ENCODE assay signal across 8 mouse cellular contexts in the genomic region with DNA sequence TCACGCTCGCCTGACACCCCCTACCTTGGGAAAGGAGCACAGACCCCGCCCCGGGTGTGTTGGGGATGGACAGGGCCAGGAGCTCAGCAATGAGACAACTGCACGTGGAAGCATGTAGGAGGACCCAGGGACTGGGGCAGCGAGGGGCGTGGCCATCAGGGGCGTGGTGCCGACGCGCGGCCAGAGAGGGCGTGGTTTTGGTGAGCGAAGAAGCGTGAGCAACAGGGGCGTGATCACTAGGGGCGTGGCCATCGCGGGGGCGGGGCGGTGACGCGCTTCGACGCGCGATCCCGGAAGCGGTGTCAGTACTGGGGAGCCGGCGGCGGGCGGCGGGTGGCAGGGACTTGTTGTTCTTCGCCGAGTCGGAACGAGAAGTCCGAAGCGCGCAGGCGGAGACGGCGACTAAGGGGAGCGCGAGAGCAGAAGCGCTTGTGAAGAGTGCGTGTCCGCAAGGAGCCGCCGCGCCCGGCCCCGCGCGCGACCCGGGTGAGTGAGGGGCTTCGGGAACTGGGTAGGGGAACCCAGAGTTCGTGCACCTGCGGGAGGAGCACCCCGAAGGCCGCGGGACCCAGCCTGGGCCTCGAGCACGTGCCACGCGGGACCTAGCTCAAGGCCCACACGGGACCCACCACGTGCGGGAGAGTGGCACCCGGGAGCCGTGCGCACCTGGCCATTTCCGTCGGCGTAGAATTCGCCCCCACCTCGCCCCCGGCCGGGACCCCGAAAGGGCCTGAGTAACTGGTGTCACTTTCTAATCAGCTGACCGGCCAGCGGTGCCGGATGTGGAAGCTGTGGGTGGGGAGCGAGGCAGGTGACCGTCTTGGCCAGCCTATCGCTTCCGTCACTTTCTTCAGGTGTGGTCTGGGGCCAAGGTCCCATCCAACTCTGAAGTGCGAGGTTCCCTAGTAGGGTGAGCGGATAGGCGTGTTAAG. TPM values are rescaled to one million over a fixed set of nuclear protein-coding genes. Genes with fewer than 3 reads are reported as not detected.
A peak's percentile ranks its signal among the peaks of the same experiment; 100 is the strongest.
DNase-seq lines count a peak whose midpoint lies in the region; ATAC-seq lines count a peak whose summit lies in the region.

A gene (plus strand): TSS at position 287 of the 932 bp plus-strand sequence.

- peak within 1 kb of the TSS; percentile 91 for H3K27ac ChIP-seq in brown adipose tissue, adult 24 weeks (replicated peaks; ENCODE audit: low read depth, low read length)
- H3K27ac ChIP-seq in heart, embryonic 14.5 days (replicated peaks in 1 of 2; ENCODE audit: control insufficient read depth in 1 of 2, insufficient read depth in 1 of 2, low read depth in 2 of 2, low read length in 2 of 2): peak within 1 kb of the TSS; percentile 56 to 85
- peak within 1 kb of the TSS; percentile 99 for H3K27ac ChIP-seq in liver, embryonic 13.5 days
- peak within 1 kb of the TSS; percentile 90 for H3K27ac ChIP-seq in stomach, embryonic 16.5 days (ENCODE audit: low read length)

- under 1% methylated on average over 89 of the region's 92 CpGs for WGBS in heart, embryonic 14.5 days
- under 1% methylated on average over 92 of the region's 92 CpGs for WGBS in liver, embryonic 13.5 days (ENCODE audit: insufficient replicate concordance)
- under 1% methylated on average over 92 of the region's 92 CpGs for WGBS in stomach, embryonic 16.5 days

- H3K4me1 ChIP-seq in brown adipose tissue, adult 24 weeks (ENCODE audit: control insufficient read depth, insufficient read depth, insufficient read length, low read length): peaks cover 29% of the 10 kb centered on the region
- H3K4me1 ChIP-seq in heart, embryonic 14.5 days (ENCODE audit: control insufficient read depth in 2 of 2, insufficient read depth in 2 of 2, low read length in 2 of 2): peaks cover 44 to 46% of the 10 kb centered on the region in 2 experiments
- peaks cover 64% of the 10 kb centered on the region for H3K4me1 ChIP-seq in liver, embryonic 13.5 days (replicated peaks)
- peaks cover 47% of the 10 kb centered on the region for H3K4me1 ChIP-seq in stomach, embryonic 16.5 days (ENCODE audit: control insufficient read depth, insufficient read depth, low read length)

- peak within 1 kb of the TSS; percentile 89 for H3K4me3 ChIP-seq in brown adipose tissue, adult 24 weeks (ENCODE audit: insufficient read depth, low read depth, low read length)
- H3K4me3 ChIP-seq in heart, embryonic 14.5 days (ENCODE audit: control insufficient read depth in 1 of 2, insufficient read depth in 1 of 2, low read depth in 1 of 2, low read length in 2 of 2): peak within 1 kb of the TSS; percentile 72 to 93
- peak within 1 kb of the TSS; percentile 100 for H3K4me3 ChIP-seq in liver, embryonic 13.5 days (replicated peaks)
- peak within 1 kb of the TSS; percentile 77 for H3K4me3 ChIP-seq in stomach, embryonic 16.5 days (replicated peaks; ENCODE audit: low read length)

- H3K27me3 ChIP-seq in heart, embryonic 14.5 days (ENCODE audit: control insufficient read depth, insufficient read depth, low read length): no peaks in the 10 kb centered on the region
- H3K27me3 ChIP-seq in liver, embryonic 13.5 days: no peaks in the 10 kb centered on the region
- H3K27me3 ChIP-seq in stomach, embryonic 16.5 days (ENCODE audit: control insufficient read depth, insufficient read depth, low read length): no peaks in the 10 kb centered on the region

- H3K4me2 ChIP-seq in heart, embryonic 14.5 days (ENCODE audit: low read length): peak within 1 kb of the TSS; percentile 98
- peak within 1 kb of the TSS; percentile 83 for H3K4me2 ChIP-seq in liver, embryonic 13.5 days
- peak within 1 kb of the TSS; percentile 92 for H3K4me2 ChIP-seq in stomach, embryonic 16.5 days (ENCODE audit: low read depth, low read length)

- H3K9me3 ChIP-seq in heart, embryonic 14.5 days (ENCODE audit: control insufficient read depth, low read length): no peaks in the 10 kb centered on the region
- H3K9me3 ChIP-seq in liver, embryonic 13.5 days (replicated peaks): no peaks in the 10 kb centered on the region
- H3K9me3 ChIP-seq in stomach, embryonic 16.5 days (replicated peaks; ENCODE audit: control insufficient read depth, low read length): no peaks in the 10 kb centered on the region

- peak within 1 kb of the TSS; percentile 94 for H3K9ac ChIP-seq in heart, embryonic 14.5 days (ENCODE audit: low read length)
- peak within 1 kb of the TSS; percentile 100 for H3K9ac ChIP-seq in liver, embryonic 13.5 days
- peak within 1 kb of the TSS; percentile 76 for H3K9ac ChIP-seq in stomach, embryonic 16.5 days (ENCODE audit: low read length)

- H3K36me3 ChIP-seq in heart, embryonic 14.5 days (ENCODE audit: control insufficient read depth, insufficient read depth, low read length): no peaks in the 10 kb centered on the region
- H3K36me3 ChIP-seq in liver, embryonic 13.5 days: peaks cover 28% of the 10 kb centered on the region
- no peaks in the 10 kb centered on the region for H3K36me3 ChIP-seq in stomach, embryonic 16.5 days (ENCODE audit: control insufficient read depth, insufficient read depth, low read length)

- DNase-seq in CD4-positive, CD25-positive, alpha-beta regulatory T cell, adult 2 months (ENCODE audit: low read depth, low spot score): peak; percentile 100
- DNase-seq in fibroblast of lung, adult 2 months (ENCODE audit: low read depth): peak; percentile 93
- DNase-seq in kidney, postnatal 14 days: peak; percentile 99
- peak; percentile 99 for DNase-seq in liver, embryonic 13.5 days
- peak; percentile 97 for DNase-seq in neural tube, embryonic 10.5 days (ENCODE audit: extremely low spot score, low spot score)

- peak; percentile 86 for ATAC-seq in heart, embryonic 14.5 days (ENCODE audit: insufficient number of reproducible peaks, insufficient read depth, low FRiP score, low read depth)
- ATAC-seq in liver, embryonic 13.5 days (ENCODE audit: low read depth): peak; percentile 78
- ATAC-seq in stomach, embryonic 16.5 days (ENCODE audit: insufficient read depth, low FRiP score): peak; percentile 90

RNA-seq across cellular contexts. Expression of the gene that starts here (rescaled TPM):
- polyA plus RNA-seq in brown adipose tissue, adult 24 weeks (2012; ENCODE audit: insufficient read depth, insufficient read length, missing spikeins): 7.7 and 8.7 TPM in 2 replicates
- polyA plus RNA-seq in heart, embryonic 14.5 days (2014; fragmentation: Nextera tagmentation; extraction: Ambion mirVana): 10.6 and 11.2 TPM in 2 replicates
- polyA plus RNA-seq in liver, embryonic 13.5 days (2015; fragmentation: Nextera tagmentation; extraction: Ambion mirVana): 41.6 and 44.9 TPM in 2 replicates
- 18.9 and 22.3 TPM in 2 replicates for polyA plus RNA-seq in stomach, embryonic 16.5 days (2015; fragmentation: Nextera tagmentation; extraction: Ambion mirVana)

Comparison
In these comparisons a context has a peak if more than half of its experiments do, and no peak if none do; other contexts are left out.
1. Peak in every context shown above with its lines: DNase-seq, ATAC-seq, H3K4me3 ChIP-seq and H3K27ac ChIP-seq.